Mouse (Mus musculus): ENCODE results near the gene Rab14. TPM values are rescaled to one million over a fixed set of nuclear protein-coding genes. Genes with fewer than 3 reads are reported as not detected.

Gene Rab14
- polyA plus RNA-seq, 1 experiment, result 102 TPM

DNA sequence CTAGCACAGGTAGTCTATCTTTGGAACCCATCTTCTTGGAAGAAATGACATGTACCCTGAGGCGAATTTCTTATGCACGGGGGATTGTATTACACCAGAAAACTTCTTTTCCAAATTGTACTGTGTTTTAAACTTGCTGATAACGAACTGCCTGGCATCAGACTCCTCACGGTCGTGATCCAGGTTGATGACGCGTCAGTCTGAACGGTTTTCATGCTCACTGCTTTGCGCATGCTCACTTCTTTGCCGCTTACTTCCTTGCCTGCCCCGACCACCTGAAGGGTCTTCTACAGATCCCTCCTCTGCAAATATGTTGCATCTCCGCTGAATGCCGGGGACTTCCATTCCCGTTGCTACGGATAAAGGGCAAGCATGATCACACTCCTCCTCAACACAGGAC is 23.4 kb upstream of the Rab14 start:
- H3ac ChIP-seq (ENCODE audit: control insufficient read depth, insufficient read length), result no peak overlapping the region
- H3K27me3 ChIP-seq (ENCODE audit: control insufficient read depth, insufficient read depth, insufficient read length), result no peaks in the 10 kb centered on the region
- H3K36me3 ChIP-seq (ENCODE audit: control insufficient read depth, insufficient read depth), result no peaks in the 10 kb centered on the region
- H3K4me3 ChIP-seq, result no peak overlapping the region
- TF ChIP-seq TCF12 (IDR thresholded peaks at IDR 0.05; ENCODE audit: insufficient read depth, poor library complexity, severe bottlenecking), result no peak
- no peak for TF ChIP-seq POLR2AphosphoS2 (IDR thresholded peaks at IDR 0.05; ENCODE audit: insufficient read length, low read depth)
- no peak for TF ChIP-seq POLR2A (IDR thresholded peaks at IDR 0.05; ENCODE audit: insufficient read length, low read depth)
- TF ChIP-seq E2F4 (IDR thresholded peaks at IDR 0.05; ENCODE audit: insufficient read depth), result no peak
- TF ChIP-seq CEBPB (IDR thresholded peaks at IDR 0.05; ENCODE audit: insufficient read depth, poor library complexity, severe bottlenecking), result no peak
- TF ChIP-seq REST (IDR thresholded peaks at IDR 0.05; ENCODE audit: insufficient read depth, insufficient read length), result no peak
- no peak for TF ChIP-seq MYOG (IDR thresholded peaks at IDR 0.05; ENCODE audit: control insufficient read depth in 1 of 3, insufficient read depth in 1 of 3, insufficient read length in 2 of 3, low read depth in 2 of 3)
- no peak for TF ChIP-seq MAX (IDR thresholded peaks at IDR 0.05; ENCODE audit: low read depth)
- no peak for TF ChIP-seq TCF3 (IDR thresholded peaks at IDR 0.05; ENCODE audit: insufficient read length, low read depth)
- no peak for TF ChIP-seq USF1 (IDR thresholded peaks at IDR 0.05; ENCODE audit: low read depth)
- no peak for TF ChIP-seq MYOD1 (IDR thresholded peaks at IDR 0.05; ENCODE audit: control insufficient read depth in 1 of 3, insufficient read length in 2 of 3, low read depth in 2 of 3)
- no peak for TF ChIP-seq SRF (IDR thresholded peaks at IDR 0.05; ENCODE audit: control insufficient read depth, insufficient read length, low read depth)
- H3K4me2 ChIP-seq (ENCODE audit: low read depth), result no peak overlapping the region
- H3K79me2 ChIP-seq (ENCODE audit: control insufficient read depth, insufficient read depth), result no peaks in the 10 kb centered on the region

DNA sequence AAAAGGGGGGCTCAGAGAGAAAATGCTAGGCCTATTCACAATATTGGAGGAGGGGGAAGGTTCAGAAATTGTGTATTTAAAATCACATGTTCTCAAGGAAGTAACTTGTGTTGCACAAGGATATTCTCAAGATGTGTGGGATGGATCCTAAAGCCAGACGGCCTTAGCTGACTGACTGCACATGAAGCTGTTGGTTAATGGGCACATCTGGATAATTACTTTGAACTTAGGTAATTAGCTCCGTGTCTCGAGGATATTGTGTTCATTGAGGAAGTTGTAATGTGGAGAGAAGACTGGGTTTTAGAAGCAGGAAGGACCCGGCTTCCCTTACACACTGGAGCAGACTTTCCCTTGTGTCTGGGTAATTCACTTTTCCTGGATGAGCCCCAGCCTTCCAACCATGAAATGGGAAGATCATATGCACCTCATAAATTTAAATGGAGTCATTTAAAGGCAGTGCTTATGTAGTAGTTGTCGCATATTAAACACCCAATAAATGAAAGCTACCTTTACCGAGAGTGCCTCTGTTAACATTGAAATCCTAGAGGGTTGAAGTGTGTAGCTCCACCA is 22.0 kb upstream of the Rab14 start:
- Histone ChIP-seq H3K4me2 (ENCODE audit: low read depth) (no peak overlapping the region), H3K79me2 (ENCODE audit: control insufficient read depth, insufficient read depth) (no peaks in the 10 kb centered on the region), H3K27me3 (ENCODE audit: control insufficient read depth, insufficient read depth, insufficient read length) (no peaks in the 10 kb centered on the region), H3ac (ENCODE audit: control insufficient read depth, insufficient read length) (no peak overlapping the region), H3K4me3 (no peak overlapping the region), H3K36me3 (ENCODE audit: control insufficient read depth, insufficient read depth) (no peaks in the 10 kb centered on the region)
- TF ChIP-seq CEBPB (IDR thresholded peaks at IDR 0.05; ENCODE audit: insufficient read depth, poor library complexity, severe bottlenecking) (no peak), E2F4 (IDR thresholded peaks at IDR 0.05; ENCODE audit: insufficient read depth) (no peak), POLR2A (IDR thresholded peaks at IDR 0.05; ENCODE audit: insufficient read length, low read depth) (no peak), REST (IDR thresholded peaks at IDR 0.05; ENCODE audit: insufficient read depth, insufficient read length) (no peak), TCF12 (IDR thresholded peaks at IDR 0.05; ENCODE audit: insufficient read depth, poor library complexity, severe bottlenecking) (no peak), MAX (IDR thresholded peaks at IDR 0.05; ENCODE audit: low read depth) (no peak), POLR2AphosphoS2 (IDR thresholded peaks at IDR 0.05; ENCODE audit: insufficient read length, low read depth) (no peak), MYOG (IDR thresholded peaks at IDR 0.05; ENCODE audit: control insufficient read depth in 1 of 3, insufficient read depth in 1 of 3, insufficient read length in 2 of 3, low read depth in 2 of 3) (no peak)

DNA sequence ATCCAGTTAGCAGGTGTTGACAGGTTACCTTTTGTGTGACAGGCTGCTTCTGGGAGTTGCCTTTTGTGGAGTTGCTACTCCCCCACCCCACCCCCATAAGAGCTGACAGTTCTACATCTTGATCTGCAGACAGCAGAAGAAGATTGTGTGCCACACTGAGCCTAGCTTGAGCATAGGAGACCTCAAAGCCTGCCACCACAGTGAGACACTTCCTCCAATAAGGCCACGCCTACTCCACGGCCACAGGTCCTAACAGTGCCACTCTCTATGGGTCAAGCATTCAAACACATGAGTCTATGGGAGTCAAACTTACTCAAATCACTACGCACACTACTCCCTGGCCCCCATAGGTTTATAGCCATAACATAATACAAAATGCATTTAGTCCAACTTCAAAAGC is 17.8 kb upstream of the Rab14 start:
- Histone ChIP-seq H3K4me2 (ENCODE audit: low read depth) (no peak overlapping the region), H3K27me3 (ENCODE audit: control insufficient read depth, insufficient read depth, insufficient read length) (no peaks in the 10 kb centered on the region), H3K79me2 (ENCODE audit: control insufficient read depth, insufficient read depth) (no peaks in the 10 kb centered on the region), H3K36me3 (ENCODE audit: control insufficient read depth, insufficient read depth) (no peaks in the 10 kb centered on the region), H3ac (ENCODE audit: control insufficient read depth, insufficient read length) (no peak overlapping the region), H3K4me3 (no peak overlapping the region)
- TF ChIP-seq POLR2AphosphoS2 (IDR thresholded peaks at IDR 0.05; ENCODE audit: insufficient read length, low read depth), result no peak
- no peak for TF ChIP-seq E2F4 (IDR thresholded peaks at IDR 0.05; ENCODE audit: insufficient read depth)

DNA sequence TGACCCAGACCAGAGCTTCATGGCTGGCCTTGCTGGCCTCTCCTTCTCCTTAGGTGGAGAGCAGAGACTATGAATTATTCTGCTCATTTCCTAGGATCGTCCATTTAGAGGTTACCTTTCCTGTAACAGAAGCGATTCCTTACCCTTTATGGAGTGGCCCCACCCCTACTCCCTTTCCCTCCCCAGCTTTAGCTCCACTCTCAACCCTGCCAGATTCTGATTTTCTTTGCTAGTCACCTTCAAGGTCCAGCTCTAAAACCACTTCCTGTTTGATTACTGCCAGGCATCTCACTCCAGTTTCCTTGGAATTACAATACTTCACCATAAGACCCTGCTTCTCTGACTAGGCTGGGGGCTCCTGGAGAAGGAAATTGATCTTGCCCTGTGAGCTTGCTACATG is 15.8 kb upstream of the Rab14 start:
- H3ac ChIP-seq (ENCODE audit: control insufficient read depth, insufficient read length), result no peak overlapping the region
- no peak overlapping the region for H3K4me2 ChIP-seq (ENCODE audit: low read depth)
- no peak for TF ChIP-seq MYOG (IDR thresholded peaks at IDR 0.05; ENCODE audit: control insufficient read depth in 1 of 3, insufficient read depth in 1 of 3, insufficient read length in 2 of 3, low read depth in 2 of 3)
- no peak for TF ChIP-seq REST (IDR thresholded peaks at IDR 0.05; ENCODE audit: insufficient read depth, insufficient read length)
- no peak for TF ChIP-seq MYOD1 (IDR thresholded peaks at IDR 0.05; ENCODE audit: control insufficient read depth in 1 of 3, insufficient read length in 2 of 3, low read depth in 2 of 3)
- TF ChIP-seq POLR2AphosphoS2 (IDR thresholded peaks at IDR 0.05; ENCODE audit: insufficient read length, low read depth), result no peak
- TF ChIP-seq TCF12 (IDR thresholded peaks at IDR 0.05; ENCODE audit: insufficient read depth, poor library complexity, severe bottlenecking), result no peak
- no peak for TF ChIP-seq POLR2A (IDR thresholded peaks at IDR 0.05; ENCODE audit: insufficient read length, low read depth)
- no peak for TF ChIP-seq MAX (IDR thresholded peaks at IDR 0.05; ENCODE audit: low read depth)
- no peak for TF ChIP-seq SRF (IDR thresholded peaks at IDR 0.05; ENCODE audit: control insufficient read depth, insufficient read length, low read depth)
- TF ChIP-seq USF1 (IDR thresholded peaks at IDR 0.05; ENCODE audit: low read depth), result no peak
- TF ChIP-seq TCF3 (IDR thresholded peaks at IDR 0.05; ENCODE audit: insufficient read length, low read depth), result no peak
- no peak overlapping the region for H3K4me3 ChIP-seq
- H3K36me3 ChIP-seq (ENCODE audit: control insufficient read depth, insufficient read depth), result no peaks in the 10 kb centered on the region
- no peaks in the 10 kb centered on the region for H3K79me2 ChIP-seq (ENCODE audit: control insufficient read depth, insufficient read depth)
- H3K27me3 ChIP-seq (ENCODE audit: control insufficient read depth, insufficient read depth, insufficient read length), result no peaks in the 10 kb centered on the region

DNA sequence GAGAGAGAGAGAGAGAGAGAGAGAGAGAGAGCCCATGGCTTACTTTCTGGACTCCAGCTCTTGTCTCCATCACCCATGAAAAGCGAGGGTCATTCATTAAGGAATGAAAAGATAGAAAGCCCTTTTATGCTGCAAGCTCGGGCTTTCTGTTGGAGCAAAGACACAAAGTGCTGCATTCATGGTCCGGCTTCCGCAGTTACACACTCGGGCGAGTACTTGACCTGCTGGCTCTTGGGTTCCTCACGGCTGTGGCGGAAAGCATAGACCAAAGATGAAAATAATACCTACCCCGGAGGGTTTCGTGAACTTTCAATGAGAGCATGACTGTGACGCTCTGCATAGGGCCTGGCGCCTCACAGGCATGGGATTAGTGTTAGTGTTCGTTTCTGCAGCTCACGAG is 14.4 kb upstream of the Rab14 start:
- TF ChIP-seq TCF12 (IDR thresholded peaks at IDR 0.05; ENCODE audit: insufficient read depth, poor library complexity, severe bottlenecking), result no peak
- no peak for TF ChIP-seq CEBPB (IDR thresholded peaks at IDR 0.05; ENCODE audit: insufficient read depth, poor library complexity, severe bottlenecking)
- TF ChIP-seq SRF (IDR thresholded peaks at IDR 0.05; ENCODE audit: control insufficient read depth, insufficient read length, low read depth), result no peak
- no peak for TF ChIP-seq MAX (IDR thresholded peaks at IDR 0.05; ENCODE audit: low read depth)
- TF ChIP-seq REST (IDR thresholded peaks at IDR 0.05; ENCODE audit: insufficient read depth, insufficient read length), result no peak
- TF ChIP-seq POLR2A (IDR thresholded peaks at IDR 0.05; ENCODE audit: insufficient read length, low read depth), result no peak
- TF ChIP-seq MYOD1 (IDR thresholded peaks at IDR 0.05; ENCODE audit: control insufficient read depth in 1 of 3, insufficient read length in 2 of 3, low read depth in 2 of 3), result no peak
- no peak for TF ChIP-seq POLR2AphosphoS2 (IDR thresholded peaks at IDR 0.05; ENCODE audit: insufficient read length, low read depth)
- TF ChIP-seq E2F4 (IDR thresholded peaks at IDR 0.05; ENCODE audit: insufficient read depth), result no peak
- TF ChIP-seq TCF3 (IDR thresholded peaks at IDR 0.05; ENCODE audit: insufficient read length, low read depth), result no peak
- no peak for TF ChIP-seq MYOG (IDR thresholded peaks at IDR 0.05; ENCODE audit: control insufficient read depth in 1 of 3, insufficient read depth in 1 of 3, insufficient read length in 2 of 3, low read depth in 2 of 3)
- no peak for TF ChIP-seq USF1 (IDR thresholded peaks at IDR 0.05; ENCODE audit: low read depth)
- Histone ChIP-seq H3ac (ENCODE audit: control insufficient read depth, insufficient read length) (no peak overlapping the region), H3K36me3 (ENCODE audit: control insufficient read depth, insufficient read depth) (no peaks in the 10 kb centered on the region), H3K4me3 (no peak overlapping the region), H3K27me3 (ENCODE audit: control insufficient read depth, insufficient read depth, insufficient read length) (no peaks in the 10 kb centered on the region), H3K4me2 (ENCODE audit: low read depth) (no peak overlapping the region), H3K79me2 (ENCODE audit: control insufficient read depth, insufficient read depth) (no peaks in the 10 kb centered on the region)
